Mouse (Mus musculus) CH12.LX (cell line): Measurements from ENCODE around the gene Nufip2.

ENCODE experiments used
- CTCF ChIP-seq, 2 experiments: IDR thresholded peaks in 1 of 2; conservative IDR thresholded peaks in 1 of 2; 2 replicates each; pipeline ENCODE4 v1.5.1; 2011 to 2012; ENCODE audit warnings: low read depth in 2 of 2, low read length in 2 of 2, improper control_type of control experiment in 1 of 2, inconsistent platforms in 1 of 2, mild to moderate bottlenecking in 1 of 2, moderate library complexity in 1 of 2
- EP300 ChIP-seq: IDR thresholded peaks from 2 replicates; pipeline ENCODE4 v1.6.1; 2011; ENCODE audit warnings: low read length, improper control_type of control experiment
- JUN ChIP-seq: IDR thresholded peaks from 2 replicates; pipeline ENCODE4 v1.6.1; 2011; ENCODE audit warnings: low read depth, mild to moderate bottlenecking, low read length, improper control_type of control experiment, moderate library complexity; ENCODE audit not compliant: insufficient read depth
- TCF12 ChIP-seq: IDR thresholded peaks from 2 replicates; pipeline ENCODE4 v1.6.1; 2014; ENCODE audit warnings: low read depth, mild to moderate bottlenecking, inconsistent platforms, low read length, improper control_type of control experiment
- ZC3H11A ChIP-seq: IDR thresholded peaks from 2 replicates; pipeline ENCODE4 v1.6.1; 2012; ENCODE audit warnings: low read depth, mild to moderate bottlenecking, inconsistent platforms, low read length, improper control_type of control experiment
- ZMIZ1 ChIP-seq: IDR thresholded peaks from 2 replicates; pipeline ENCODE4 v1.6.1; 2012; ENCODE audit warnings: low read depth, mild to moderate bottlenecking, inconsistent platforms, low read length, improper control_type of control experiment

DNA sequence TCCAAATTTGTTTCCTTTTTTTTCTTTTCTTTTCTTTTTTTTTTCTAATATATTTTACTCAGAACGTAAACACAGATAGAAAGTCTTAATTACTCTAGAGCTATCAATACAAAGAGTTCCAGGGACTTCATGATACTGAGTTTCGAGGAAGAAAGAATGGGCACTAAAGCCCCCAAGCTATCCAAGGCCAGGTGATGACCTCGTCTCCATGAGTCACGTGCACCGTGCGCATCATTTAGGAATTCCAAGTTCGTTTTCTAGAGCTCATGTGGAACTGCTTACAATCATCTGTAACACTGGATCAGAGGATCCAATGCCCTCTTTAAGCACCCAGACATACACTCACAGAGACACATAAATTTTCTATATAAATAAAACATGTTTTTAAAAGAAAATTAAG is 37.1 kb upstream of the Nufip2 start:
- TF ChIP-seq ZMIZ1, result no peak
- TF ChIP-seq EP300, result no peak
- TF ChIP-seq JUN, result no peak
- TF ChIP-seq ZC3H11A, result no peak
- no peak for TF ChIP-seq CTCF (conservative IDR thresholded peaks at IDR 0.05 in 1 of 2, IDR thresholded peaks at IDR 0.05 in 1 of 2; ENCODE audit: low read depth in 2 of 2, low read length in 2 of 2)
- no peak for TF ChIP-seq TCF12
